Mouse (Mus musculus) hindlimb bud, embryonic 11.5 days (tissue): ENCODE data around the gene Olfr58.
"Not testable (repeated sequence)": the region's sequence is repeated elsewhere in the genome, so short reads cannot be mapped to it uniquely, and the experiment has no call there.

Experiments
- DNase-seq: peaks from one replicate; pipeline ENCODE4 v3.0.0-alpha.2; 2012; ENCODE audit warnings: low read depth, low spot score; ENCODE audit errors: extremely low spot score

Gene Olfr58

DNA sequence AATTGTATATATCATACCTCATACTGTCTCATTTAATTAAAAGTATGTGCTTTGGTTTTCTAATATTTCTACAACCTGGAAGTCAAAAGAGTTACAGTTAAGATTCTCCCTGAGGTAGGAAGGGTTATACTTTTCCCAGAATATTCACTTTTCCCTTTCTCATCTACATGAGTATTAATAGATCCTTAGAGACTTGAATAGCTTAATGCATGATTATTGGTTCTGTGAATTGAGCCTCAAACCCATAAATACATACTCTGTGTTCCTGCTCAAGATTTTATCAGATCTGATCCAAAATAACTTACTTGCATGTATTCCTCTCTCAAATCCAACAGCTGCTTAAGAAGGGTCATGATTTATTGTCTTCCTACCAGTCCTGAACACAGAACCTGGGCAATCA is at the start of gene Olfr58:
Gene Olfr58 (plus strand): TSS at position 301 of the 400 bp plus-strand sequence.
- no peak for DNase-seq

DNA sequence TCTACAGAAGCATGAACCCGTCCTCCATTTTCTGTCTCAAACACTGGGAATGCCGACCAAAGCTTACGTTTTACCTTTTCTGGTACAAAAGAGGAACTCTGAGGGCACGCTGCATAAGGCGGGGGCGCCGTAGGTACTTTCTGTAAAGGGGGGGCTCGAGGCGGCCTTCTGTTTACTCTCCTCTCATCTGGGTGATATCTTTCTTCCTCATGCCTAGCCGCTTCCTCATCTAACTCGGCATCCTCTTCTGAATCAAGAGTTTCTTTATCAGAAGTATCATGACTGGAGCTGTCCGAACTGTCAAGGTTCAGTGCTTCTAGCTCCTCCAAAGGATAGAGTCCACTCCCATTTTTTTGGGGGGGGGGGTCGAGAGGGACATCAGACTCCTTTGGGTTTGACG is 10.9 kb upstream of the Olfr58 start:
- no peak for DNase-seq

DNA sequence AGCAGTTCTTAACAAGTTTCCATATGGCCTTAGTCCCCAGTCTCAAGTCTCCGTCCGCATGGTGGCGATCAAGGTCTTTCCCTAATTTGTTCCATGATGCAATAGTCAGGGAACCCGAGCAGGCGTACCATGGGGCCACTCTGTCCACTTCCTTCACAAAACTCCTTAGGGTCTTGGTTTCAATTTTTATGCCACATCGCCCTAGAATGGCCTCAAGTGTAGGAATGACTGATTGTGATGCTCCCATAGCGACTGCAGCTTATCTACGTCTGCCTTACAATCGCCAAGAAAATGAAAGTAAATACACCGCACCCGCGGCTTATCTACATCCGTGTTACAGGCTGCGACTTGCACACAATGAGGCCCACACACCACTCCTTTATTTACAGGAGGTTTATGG is 10.4 kb upstream of the Olfr58 start:
- DNase-seq = no peak

DNA sequence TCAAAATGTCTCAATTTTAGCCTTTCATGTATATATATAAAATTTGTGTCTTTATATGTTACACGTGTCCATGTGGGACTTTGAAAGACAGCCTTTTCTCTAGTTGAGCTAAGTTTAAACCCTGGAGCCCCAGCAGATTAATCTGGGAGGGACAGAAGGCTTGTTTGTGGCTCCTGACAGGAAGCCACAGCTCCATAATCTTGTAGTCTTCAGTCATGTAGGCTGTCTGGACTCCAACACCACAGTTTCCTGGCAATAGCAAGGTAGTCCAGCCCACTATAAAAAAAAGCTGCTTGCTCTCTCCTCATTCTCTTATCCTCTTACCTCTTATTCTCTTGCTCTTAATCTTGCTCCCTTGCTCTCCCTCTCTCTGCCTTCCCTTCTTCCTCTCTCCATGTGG is 22.9 kb downstream of the Olfr58 start:
- DNase-seq = no peak

DNA sequence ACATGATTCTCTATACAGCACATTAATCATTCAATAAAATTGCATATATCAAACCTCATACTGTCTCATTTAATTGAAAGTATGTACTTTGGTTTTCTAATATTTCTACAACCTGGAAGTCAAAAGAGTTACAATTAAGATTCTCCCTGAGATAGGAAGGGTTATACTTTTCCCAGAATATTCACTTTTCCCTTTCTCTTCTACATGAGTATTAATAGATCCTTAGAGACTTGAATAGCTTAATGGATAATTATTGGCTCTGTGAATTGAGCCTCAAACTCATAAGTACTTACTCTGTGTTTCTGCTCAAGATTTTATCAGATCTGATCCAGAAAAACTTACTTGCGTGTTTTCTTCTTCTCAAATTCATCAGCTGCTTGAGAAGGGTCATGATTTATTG is 24.5 kb downstream of the Olfr58 start, which contains the start of gene Olfr859:
Gene Olfr859 (plus strand): TSS at position 301 of the 400 bp plus-strand sequence.
- not testable (repeated sequence) for DNase-seq
